17 mouse cellular contexts compared by ENCODE assay signal in the genomic region with DNA sequence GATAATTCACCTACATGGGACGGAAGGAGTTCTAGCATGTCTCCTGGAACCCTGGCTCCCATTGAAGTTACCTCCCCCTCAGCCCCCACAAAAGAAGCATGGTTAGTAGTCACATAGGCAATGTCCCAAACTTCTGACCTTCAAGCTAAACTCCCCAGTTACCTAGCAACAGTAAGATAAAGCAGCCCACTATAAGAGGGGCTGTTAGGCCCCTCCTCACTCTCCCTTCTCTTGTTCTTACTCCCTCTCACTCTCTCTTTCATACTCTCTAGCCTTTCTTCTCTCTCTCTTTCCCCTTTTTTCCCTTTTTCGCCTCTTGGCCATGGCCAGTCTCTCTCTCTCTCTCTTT. TPM values are rescaled to one million over a fixed set of nuclear protein-coding genes. Genes with fewer than 3 reads are reported as not detected.
A peak's percentile ranks its signal among the peaks of the same experiment; 100 is the strongest.
DNase-seq lines count a peak whose midpoint lies in the region; ATAC-seq and TF ChIP-seq lines count a peak whose summit lies in the region.
"Had no signal": no experiment of that assay in that cellular context is flagged by ENCODE, and none has a peak within 500 bp of the region (broad histone marks: within the 10 kb centered on the region; RNA-seq: fewer than 3 reads in every experiment).

No protein-coding gene starts in this region.

- ATAC-seq in intestine, embryonic 15.5 days: peak; percentile 49; the same call in 1 of the 2 replicates
- no peak for ATAC-seq in intestine, postnatal 0 days
- peak; percentile 26; the same call in 1 of the 2 replicates for ATAC-seq in lung, embryonic 16.5 days (ENCODE audit: low read depth)
- ATAC-seq in liver, embryonic 12.5 days: no peak; the same call in 1 of the 2 replicates
- ATAC-seq in liver, postnatal 0 days: peak; percentile 4; the same call in 1 of the 2 replicates
- no peak for ATAC-seq in forebrain, embryonic 12.5 days (ENCODE audit: low FRiP score)
- ATAC-seq: forebrain, embryonic 13.5 days; hindbrain, embryonic 16.5 days had no signal

- no peak overlapping the region for H3K4me3 ChIP-seq in intestine, embryonic 15.5 days (replicated peaks)
- H3K4me3 ChIP-seq in intestine, postnatal 0 days (ENCODE audit: low read depth, low read length): no peak overlapping the region
- H3K4me3 ChIP-seq in lung, embryonic 16.5 days (ENCODE audit: low read length): no peak overlapping the region
- H3K4me3 ChIP-seq in liver, embryonic 12.5 days: peak overlapping the region; percentile 37
- peak overlapping the region; percentile 22; the same call in 1 of the 2 replicates for H3K4me3 ChIP-seq in liver, postnatal 0 days (ENCODE audit: low read depth, low read length)
- no peak overlapping the region for H3K4me3 ChIP-seq in forebrain, embryonic 12.5 days (replicated peaks)
- H3K4me3 ChIP-seq: embryonic facial prominence, embryonic 15.5 days; forebrain, embryonic 13.5 days; left cerebral cortex, adult 2 months; limb, embryonic 10.5 days; midbrain, embryonic 10.5 days; stomach, embryonic 15.5 days had no signal

- TF ChIP-seq CTCF in intestine, postnatal 0 days (IDR thresholded peaks at IDR 0.05; ENCODE audit: low read depth): no peak
- TF ChIP-seq CTCF in liver, postnatal 0 days (IDR thresholded peaks at IDR 0.05; ENCODE audit: low read depth): no peak

- no peaks in the 10 kb centered on the region for H3K36me3 ChIP-seq in intestine, embryonic 15.5 days
- no peaks in the 10 kb centered on the region for H3K36me3 ChIP-seq in intestine, postnatal 0 days (ENCODE audit: control insufficient read depth, insufficient read depth)
- no peaks in the 10 kb centered on the region for H3K36me3 ChIP-seq in lung, embryonic 16.5 days (ENCODE audit: control insufficient read depth, insufficient read depth, low read length)
- H3K36me3 ChIP-seq in liver, embryonic 12.5 days: no peaks in the 10 kb centered on the region
- no peaks in the 10 kb centered on the region for H3K36me3 ChIP-seq in liver, postnatal 0 days (replicated peaks; ENCODE audit: insufficient read depth, low read length)
- H3K36me3 ChIP-seq in forebrain, embryonic 12.5 days (replicated peaks): no peaks in the 10 kb centered on the region
- H3K36me3 ChIP-seq: embryonic facial prominence, embryonic 15.5 days; limb, embryonic 10.5 days; midbrain, embryonic 10.5 days; stomach, embryonic 15.5 days had no signal

- no peak overlapping the region for H3K9ac ChIP-seq in intestine, embryonic 15.5 days
- H3K9ac ChIP-seq in intestine, postnatal 0 days (ENCODE audit: low read depth, low read length): no peak overlapping the region
- no peak overlapping the region for H3K9ac ChIP-seq in lung, embryonic 16.5 days (ENCODE audit: low read length)
- H3K9ac ChIP-seq in liver, embryonic 12.5 days: peak overlapping the region; percentile 68
- peak overlapping the region; percentile 53; the same call in 1 of the 2 replicates for H3K9ac ChIP-seq in liver, postnatal 0 days (replicated peaks)
- H3K9ac ChIP-seq in forebrain, embryonic 12.5 days: no peak overlapping the region
- H3K9ac ChIP-seq: embryonic facial prominence, embryonic 15.5 days; forebrain, embryonic 13.5 days; stomach, embryonic 15.5 days had no signal

- no peaks in the 10 kb centered on the region for H3K27me3 ChIP-seq in intestine, embryonic 15.5 days (replicated peaks)
- no peaks in the 10 kb centered on the region for H3K27me3 ChIP-seq in intestine, postnatal 0 days (replicated peaks; ENCODE audit: control insufficient read depth, insufficient read depth, low read length)
- H3K27me3 ChIP-seq in lung, embryonic 16.5 days (ENCODE audit: control insufficient read depth, insufficient read depth, low read depth, low read length): no peaks in the 10 kb centered on the region
- no peaks in the 10 kb centered on the region for H3K27me3 ChIP-seq in liver, embryonic 12.5 days (replicated peaks)
- H3K27me3 ChIP-seq in liver, postnatal 0 days (ENCODE audit: insufficient read depth, low read length): no peaks in the 10 kb centered on the region
- no peaks in the 10 kb centered on the region for H3K27me3 ChIP-seq in forebrain, embryonic 12.5 days
- H3K27me3 ChIP-seq: embryonic facial prominence, embryonic 15.5 days; forebrain, embryonic 13.5 days; stomach, embryonic 15.5 days had no signal

- no peak for DNase-seq in lung, adult 18-20 months
- no peak for DNase-seq in liver, postnatal 0 days
- DNase-seq: cerebellum, adult 9-11 months; gastrocnemius, postnatal 36 days; heart, postnatal 14 days had no signal

- no peak for TF ChIP-seq EP300 in liver, postnatal 0 days (IDR thresholded peaks at IDR 0.05; ENCODE audit: low read depth)

- no peaks in the 10 kb centered on the region for H3K4me1 ChIP-seq in intestine, embryonic 15.5 days (replicated peaks)
- H3K4me1 ChIP-seq in intestine, postnatal 0 days (replicated peaks; ENCODE audit: control insufficient read depth, insufficient read depth, low read length): no peaks in the 10 kb centered on the region
- H3K4me1 ChIP-seq in lung, embryonic 16.5 days (replicated peaks; ENCODE audit: control insufficient read depth, insufficient read depth, low read length): 0 out of 2 replicates have a peak, but pooled peaks cover 4% of the 10 kb centered on the region
- peaks cover 40% of the 10 kb centered on the region for H3K4me1 ChIP-seq in liver, embryonic 12.5 days
- H3K4me1 ChIP-seq in liver, postnatal 0 days (ENCODE audit: insufficient read depth): peaks cover 18% of the 10 kb centered on the region
- no peaks in the 10 kb centered on the region for H3K4me1 ChIP-seq in forebrain, embryonic 12.5 days
- H3K4me1 ChIP-seq: embryonic facial prominence, embryonic 15.5 days; forebrain, embryonic 13.5 days had no signal

- H3K27ac ChIP-seq in intestine, embryonic 15.5 days: no peak overlapping the region
- no peak overlapping the region for H3K27ac ChIP-seq in intestine, postnatal 0 days (ENCODE audit: low read depth, low read length)
- peak overlapping the region; percentile 37 for H3K27ac ChIP-seq in lung, embryonic 16.5 days (ENCODE audit: low read length)
- H3K27ac ChIP-seq in liver, embryonic 12.5 days: peak overlapping the region; percentile 99
- peak overlapping the region; percentile 94 for H3K27ac ChIP-seq in liver, postnatal 0 days (ENCODE audit: low read depth)
- no peak overlapping the region for H3K27ac ChIP-seq in forebrain, embryonic 12.5 days
- H3K27ac ChIP-seq: embryonic facial prominence, embryonic 15.5 days; forebrain, embryonic 13.5 days; left cerebral cortex, adult 2 months; limb, embryonic 10.5 days; stomach, embryonic 15.5 days had no signal

- 73% methylated on average over 2 of the region's 2 CpGs for WGBS in intestine, embryonic 15.5 days
- WGBS in intestine, postnatal 0 days: 73% methylated on average over 2 of the region's 2 CpGs
- WGBS in lung, embryonic 16.5 days: 58% methylated on average over 2 of the region's 2 CpGs
- WGBS in liver, embryonic 12.5 days (ENCODE audit: insufficient replicate concordance): 59% methylated on average over 2 of the region's 2 CpGs
- 52% methylated on average over 2 of the region's 2 CpGs for WGBS in liver, postnatal 0 days (ENCODE audit: insufficient replicate concordance)
- 71% methylated on average over 2 of the region's 2 CpGs for WGBS in forebrain, embryonic 12.5 days

- H3K9me3 ChIP-seq in intestine, embryonic 15.5 days: no peaks in the 10 kb centered on the region
- H3K9me3 ChIP-seq in intestine, postnatal 0 days (ENCODE audit: control insufficient read depth): no peaks in the 10 kb centered on the region
- H3K9me3 ChIP-seq in lung, embryonic 16.5 days (ENCODE audit: control insufficient read depth, low read length): no peaks in the 10 kb centered on the region
- no peaks in the 10 kb centered on the region for H3K9me3 ChIP-seq in liver, embryonic 12.5 days (replicated peaks)
- H3K9me3 ChIP-seq in liver, postnatal 0 days (ENCODE audit: low read length): no peaks in the 10 kb centered on the region
- H3K9me3 ChIP-seq in forebrain, embryonic 12.5 days: no peaks in the 10 kb centered on the region
- H3K9me3 ChIP-seq: embryonic facial prominence, embryonic 15.5 days; forebrain, embryonic 13.5 days; limb, embryonic 10.5 days; midbrain, embryonic 10.5 days; stomach, embryonic 15.5 days had no signal

- no peak overlapping the region for H3K4me2 ChIP-seq in intestine, embryonic 15.5 days (replicated peaks)
- H3K4me2 ChIP-seq in intestine, postnatal 0 days (replicated peaks; ENCODE audit: low read depth): no peak overlapping the region
- no peak overlapping the region for H3K4me2 ChIP-seq in lung, embryonic 16.5 days (ENCODE audit: low read depth, low read length)
- H3K4me2 ChIP-seq in liver, embryonic 12.5 days: peak overlapping the region; percentile 71
- peak overlapping the region; percentile 62 for H3K4me2 ChIP-seq in liver, postnatal 0 days (ENCODE audit: low read depth, low read length)
- no peak overlapping the region for H3K4me2 ChIP-seq in forebrain, embryonic 12.5 days
- H3K4me2 ChIP-seq: embryonic facial prominence, embryonic 15.5 days; forebrain, embryonic 13.5 days; stomach, embryonic 15.5 days had no signal

RNA-seq across cellular contexts. Expression of gene Serpinb9, which starts 9.2 kb away (rescaled TPM):
- polyA plus RNA-seq in intestine, embryonic 15.5 days (2015; fragmentation: Nextera tagmentation; extraction: Ambion mirVana): 8.2 and 10.7 TPM in 2 replicates
- 9.5 and 10.0 TPM in 2 replicates for polyA plus RNA-seq in intestine, postnatal 0 days (2015; fragmentation: Nextera tagmentation; extraction: Ambion mirVana)
- polyA plus RNA-seq in lung, embryonic 16.5 days (2015; fragmentation: Nextera tagmentation; extraction: Ambion mirVana): 39.7 and 42.2 TPM in 2 replicates
- polyA plus RNA-seq in liver, embryonic 12.5 days (2016; fragmentation: Nextera tagmentation; extraction: Ambion mirVana): 2.1 and 2.4 TPM in 2 replicates
- polyA plus RNA-seq in liver, postnatal 0 days (2015; fragmentation: Nextera tagmentation; extraction: Ambion mirVana): 1.7 and 2.2 TPM in 2 replicates
- polyA plus RNA-seq in forebrain, embryonic 12.5 days (2016; fragmentation: Nextera tagmentation; extraction: Ambion mirVana): 0.26 and 0.63 TPM in 2 replicates

RNA-seq across cellular contexts. Expression of gene Serpinb6b, which starts 28.9 kb away (rescaled TPM):
- 4.7 and 5.7 TPM in 2 replicates for polyA plus RNA-seq in intestine, embryonic 15.5 days (2015; fragmentation: Nextera tagmentation; extraction: Ambion mirVana)
- polyA plus RNA-seq in intestine, postnatal 0 days (2015; fragmentation: Nextera tagmentation; extraction: Ambion mirVana): 13.0 and 13.8 TPM in 2 replicates
- polyA plus RNA-seq in lung, embryonic 16.5 days (2015; fragmentation: Nextera tagmentation; extraction: Ambion mirVana): 42.3 and 48.9 TPM in 2 replicates
- polyA plus RNA-seq in liver, embryonic 12.5 days (2016; fragmentation: Nextera tagmentation; extraction: Ambion mirVana): 4.2 and 5.2 TPM in 2 replicates
- polyA plus RNA-seq in liver, postnatal 0 days (2015; fragmentation: Nextera tagmentation; extraction: Ambion mirVana): 2.9 TPM in 2 replicates
- 0.49 and 0.52 TPM in 2 replicates for polyA plus RNA-seq in forebrain, embryonic 12.5 days (2016; fragmentation: Nextera tagmentation; extraction: Ambion mirVana)

RNA-seq across cellular contexts. Expression of gene Serpinb9b, which starts 33.3 kb away (rescaled TPM):
- 0.15 TPM in 1 of 2 replicates, not detected in the other for polyA plus RNA-seq in intestine, embryonic 15.5 days (2015; fragmentation: Nextera tagmentation; extraction: Ambion mirVana)
- polyA plus RNA-seq in intestine, postnatal 0 days (2015; fragmentation: Nextera tagmentation; extraction: Ambion mirVana): 1.5 and 1.9 TPM in 2 replicates
- polyA plus RNA-seq in lung, embryonic 16.5 days (2015; fragmentation: Nextera tagmentation; extraction: Ambion mirVana): 0.20 and 0.21 TPM in 2 replicates
- polyA plus RNA-seq in liver, embryonic 12.5 days (2016; fragmentation: Nextera tagmentation; extraction: Ambion mirVana): not detected in 2 replicates
- 0.15 TPM in 1 of 2 replicates, not detected in the other for polyA plus RNA-seq in liver, postnatal 0 days (2015; fragmentation: Nextera tagmentation; extraction: Ambion mirVana)
- polyA plus RNA-seq in forebrain, embryonic 12.5 days (2016; fragmentation: Nextera tagmentation; extraction: Ambion mirVana): 0.05 TPM in 1 of 2 replicates, not detected in the other
- polyA plus RNA-seq: limb, embryonic 10.5 days; midbrain, embryonic 10.5 days; stomach, embryonic 15.5 days had no signal

Comparison
In these comparisons a context has a peak if more than half of its experiments do, and no peak if none do; other contexts are left out.
1. ATAC-seq: peak in intestine, embryonic 15.5 days (single experiment), lung, embryonic 16.5 days (single experiment) and liver, postnatal 0 days (single experiment); none in intestine, postnatal 0 days (single experiment), liver, embryonic 12.5 days (single experiment) and forebrain, embryonic 12.5 days (single experiment).
2. H3K27ac ChIP-seq: peak in lung, embryonic 16.5 days (single experiment), liver, embryonic 12.5 days (single experiment) and liver, postnatal 0 days (single experiment); none in intestine, embryonic 15.5 days (single experiment), intestine, postnatal 0 days (single experiment) and forebrain, embryonic 12.5 days (single experiment).
3. H3K4me2 ChIP-seq: peak in liver, embryonic 12.5 days (single experiment) and liver, postnatal 0 days (single experiment); none in intestine, embryonic 15.5 days (single experiment), intestine, postnatal 0 days (single experiment), lung, embryonic 16.5 days (single experiment) and forebrain, embryonic 12.5 days (single experiment).
4. H3K4me3 ChIP-seq: peak in liver, embryonic 12.5 days (single experiment) and liver, postnatal 0 days (single experiment); none in intestine, embryonic 15.5 days (single experiment), intestine, postnatal 0 days (single experiment), lung, embryonic 16.5 days (single experiment) and forebrain, embryonic 12.5 days (single experiment).
5. H3K9ac ChIP-seq: peak in liver, embryonic 12.5 days (single experiment) and liver, postnatal 0 days (single experiment); none in intestine, embryonic 15.5 days (single experiment), intestine, postnatal 0 days (single experiment), lung, embryonic 16.5 days (single experiment) and forebrain, embryonic 12.5 days (single experiment).